Mouse (Mus musculus) c-Kit-positive CD71-negative TER-119-negative erythroid progenitor cells, embryonic 14.5 days (primary cell): Measurements from ENCODE around the gene B3galt5.

Experiments used
- DNase-seq: peaks from one replicate; pipeline ENCODE4 v3.0.0-alpha.2; 2013; ENCODE audit warnings: low read depth

Gene B3galt5

DNA sequence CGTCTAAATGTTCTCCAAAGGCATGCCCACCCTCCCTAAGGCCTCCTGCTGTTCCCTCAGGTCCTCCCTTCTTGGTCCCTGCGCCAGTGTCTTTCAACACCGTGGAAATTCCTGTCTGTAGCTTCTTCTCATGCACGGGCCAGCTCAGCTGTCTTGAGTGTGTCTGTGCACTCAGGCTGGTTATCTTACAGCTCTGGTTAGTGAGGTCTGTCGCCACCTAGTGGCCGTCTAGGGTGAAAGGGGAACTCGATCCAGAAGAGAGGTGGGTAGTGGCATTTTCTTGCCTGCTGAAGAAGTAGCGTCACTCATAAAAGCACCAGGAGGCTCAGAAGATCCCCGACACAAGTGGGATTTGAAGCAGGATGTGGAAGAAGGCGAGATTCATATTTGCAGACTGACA, 109.5 kb downstream of the B3galt5 start:
- DNase-seq: peak; percentile 81

DNA sequence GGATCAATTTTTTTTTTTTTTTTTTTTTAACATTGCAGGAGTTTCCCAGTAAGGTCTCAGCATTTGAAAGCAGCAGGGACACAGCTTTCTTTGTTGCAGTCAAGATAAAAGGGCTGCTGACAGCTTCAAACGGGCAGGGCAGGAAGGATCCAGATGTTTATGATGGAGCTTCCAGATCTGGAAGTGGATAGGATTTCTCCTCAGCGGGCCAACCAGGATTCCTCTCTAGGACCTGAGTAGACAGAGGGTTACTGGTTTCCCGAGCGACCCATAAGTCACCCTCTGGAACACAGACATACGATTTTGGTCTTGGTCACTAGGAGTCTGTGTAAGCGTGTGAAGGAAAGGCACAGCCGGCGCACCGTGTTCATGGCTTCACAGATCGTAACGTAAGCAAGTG, 112.5 kb downstream of the B3galt5 start:
- no peak for DNase-seq

DNA sequence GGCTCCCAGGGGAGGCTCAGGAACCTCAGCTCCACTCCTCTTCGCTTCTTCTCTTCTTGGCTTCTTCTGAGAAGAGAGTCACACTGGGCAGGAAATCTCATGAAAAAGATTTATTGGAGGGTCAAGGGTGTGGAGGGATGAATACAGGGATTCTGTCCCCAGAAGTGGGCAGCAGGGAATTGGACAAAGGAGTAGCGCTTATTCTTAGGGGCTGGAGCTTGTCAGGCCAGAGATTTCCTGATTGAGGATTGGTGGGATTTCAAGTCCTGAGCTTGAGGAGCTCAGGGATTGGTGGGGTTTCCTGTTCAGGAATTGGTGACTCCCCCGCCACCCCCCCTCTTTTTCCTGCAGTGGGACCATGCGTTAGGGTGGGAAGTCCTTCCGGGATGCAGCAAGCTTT, 113.2 kb downstream of the B3galt5 start:
- no peak for DNase-seq

DNA sequence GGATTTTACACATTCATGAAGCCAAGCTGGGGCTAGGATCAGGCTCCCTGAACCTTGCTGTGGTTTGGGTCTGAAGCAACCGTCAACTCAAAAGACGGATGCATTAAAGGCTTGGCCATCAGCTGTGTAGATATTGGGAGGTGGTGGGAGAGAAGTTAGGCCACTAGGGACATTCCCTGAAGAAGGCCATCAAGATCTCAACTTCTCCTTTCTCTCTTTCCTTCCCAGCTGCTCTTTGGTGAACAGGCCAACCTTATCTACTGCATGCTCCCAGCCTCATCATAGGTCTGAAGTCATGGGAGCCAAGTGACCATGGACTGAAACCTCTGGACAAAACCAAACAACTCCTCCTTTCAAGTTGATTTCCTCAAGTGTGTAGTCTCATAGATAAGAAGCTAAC, 115.9 kb downstream of the B3galt5 start:
- DNase-seq: no peak

DNA sequence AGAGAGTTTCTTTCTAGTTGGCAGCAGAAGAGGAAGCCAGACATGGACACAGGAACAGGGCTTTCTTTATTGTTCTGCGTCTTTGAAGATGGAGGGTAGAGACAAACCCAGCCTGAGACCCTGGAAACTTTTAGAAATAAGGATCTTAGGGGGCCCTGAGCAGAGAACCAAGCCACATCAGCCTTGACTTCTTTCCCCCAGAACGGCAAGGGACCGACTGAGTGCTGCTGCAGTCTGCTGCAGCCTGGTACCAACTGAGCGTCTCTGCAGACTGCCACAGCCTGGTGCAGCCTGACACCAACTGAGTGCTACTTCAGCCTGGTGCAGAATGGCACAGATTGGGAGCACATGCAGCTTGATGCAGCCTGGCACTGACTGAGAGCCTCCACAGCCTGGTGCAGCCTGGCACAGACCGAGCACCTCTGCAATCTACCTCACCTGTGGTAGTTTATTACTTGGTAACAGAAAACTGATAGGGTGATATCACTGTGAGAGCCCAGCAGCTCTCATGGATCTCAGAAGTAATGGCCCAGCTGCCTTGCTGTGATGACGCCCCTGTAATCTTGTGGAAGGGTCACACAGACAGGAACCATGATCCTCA, 117.8 kb downstream of the B3galt5 start:
- DNase-seq: no peak

DNA sequence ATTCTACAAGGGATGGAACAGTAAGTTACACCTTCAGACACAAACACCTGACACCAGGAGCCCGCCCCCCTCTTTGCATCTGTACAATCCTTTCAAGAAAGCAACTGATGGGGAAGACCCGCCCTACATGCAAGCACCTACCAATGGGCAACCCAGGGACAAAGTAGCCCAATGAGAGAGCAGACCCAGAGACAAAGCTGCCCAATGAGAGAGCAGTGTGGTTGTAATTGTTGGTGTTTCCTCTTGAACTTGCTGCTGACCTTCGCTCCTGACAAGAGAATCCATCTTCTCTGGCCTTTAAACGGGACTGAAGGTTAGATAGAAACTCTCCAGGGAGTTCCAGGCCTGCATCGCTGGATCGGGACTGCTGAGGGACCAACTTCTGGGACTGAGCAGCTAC, 118.4 kb downstream of the B3galt5 start:
- no peak for DNase-seq

DNA sequence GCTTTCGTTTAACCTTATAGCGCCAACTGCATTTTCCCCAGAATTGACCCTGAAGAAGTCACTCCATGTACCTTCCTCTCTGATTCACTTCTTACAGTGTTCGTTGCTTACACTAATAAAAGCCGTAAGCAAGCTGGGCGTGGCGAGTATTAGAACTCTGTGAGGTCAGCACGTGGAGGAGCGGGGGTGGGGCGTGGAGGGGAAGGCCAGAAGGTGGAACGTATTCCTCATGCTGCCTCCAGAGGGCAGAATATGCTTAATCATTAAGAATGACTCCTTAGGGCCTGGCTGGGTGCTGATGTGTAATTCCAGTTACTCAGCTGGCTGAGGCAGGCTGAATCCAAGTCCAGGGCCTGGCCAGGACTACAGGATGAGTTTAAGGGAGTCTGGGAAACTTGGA, 122.3 kb downstream of the B3galt5 start:
- DNase-seq: peak; percentile 73

DNA sequence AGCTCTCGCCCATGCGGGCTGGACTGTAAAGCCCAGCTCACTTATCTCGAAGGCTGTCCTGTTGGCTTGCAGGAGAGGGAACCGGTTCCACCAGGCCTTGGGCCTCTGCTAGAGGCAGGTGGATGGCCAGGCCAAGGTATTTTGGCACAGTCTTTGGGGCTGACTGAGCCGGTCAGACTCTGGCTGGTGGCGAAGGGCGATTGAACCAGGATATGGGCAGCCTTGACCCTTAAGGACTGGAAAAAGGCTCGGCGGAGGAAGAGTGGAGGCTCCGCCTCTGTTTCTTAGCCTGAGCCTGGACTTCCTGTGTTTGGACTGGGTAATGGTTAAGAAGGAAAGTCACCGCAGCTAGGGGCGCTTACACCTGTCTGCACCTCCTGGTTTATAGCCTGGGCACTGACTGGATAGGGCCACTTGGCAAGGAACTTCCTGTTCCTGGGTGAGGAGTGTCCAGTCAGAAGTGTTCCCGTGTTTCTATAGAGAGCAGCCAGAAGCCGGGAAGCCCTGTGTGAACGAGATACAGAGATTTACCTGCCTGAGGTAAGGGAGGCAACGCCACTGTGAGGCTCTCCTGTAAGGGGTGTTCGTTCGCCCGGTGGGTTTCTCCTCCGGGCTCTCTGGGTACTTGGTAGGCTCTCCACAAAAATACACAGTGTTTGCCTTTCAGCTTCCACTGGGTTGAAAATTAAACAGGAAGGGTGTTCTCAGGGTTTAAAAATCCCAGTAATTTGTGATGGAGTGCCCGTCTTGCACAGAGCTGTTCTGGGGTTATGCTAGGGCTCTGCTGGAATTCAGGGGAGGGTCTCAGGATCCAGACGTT, 125.9 kb downstream of the B3galt5 start:
- no peak for DNase-seq

DNA sequence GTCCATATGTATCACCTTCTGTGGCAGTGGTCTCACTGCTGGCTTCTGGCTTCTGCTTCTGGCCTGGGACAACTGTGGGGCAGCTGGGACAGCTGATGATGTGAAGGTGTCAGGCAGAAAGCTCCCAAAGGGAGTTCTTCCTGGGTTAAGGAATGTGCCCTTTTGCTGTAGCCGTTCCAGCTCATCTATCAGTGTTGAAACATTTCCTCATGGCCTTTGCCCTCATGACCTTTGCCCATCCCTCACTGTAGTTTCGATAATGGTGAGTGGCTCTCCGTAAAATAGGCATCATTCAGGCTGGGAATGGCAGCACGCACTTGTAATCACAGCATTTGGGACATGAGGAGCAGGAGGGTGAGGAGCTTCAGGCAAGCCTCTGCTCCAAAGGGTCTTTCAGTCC, 127.3 kb downstream of the B3galt5 start:
- DNase-seq: no peak

DNA sequence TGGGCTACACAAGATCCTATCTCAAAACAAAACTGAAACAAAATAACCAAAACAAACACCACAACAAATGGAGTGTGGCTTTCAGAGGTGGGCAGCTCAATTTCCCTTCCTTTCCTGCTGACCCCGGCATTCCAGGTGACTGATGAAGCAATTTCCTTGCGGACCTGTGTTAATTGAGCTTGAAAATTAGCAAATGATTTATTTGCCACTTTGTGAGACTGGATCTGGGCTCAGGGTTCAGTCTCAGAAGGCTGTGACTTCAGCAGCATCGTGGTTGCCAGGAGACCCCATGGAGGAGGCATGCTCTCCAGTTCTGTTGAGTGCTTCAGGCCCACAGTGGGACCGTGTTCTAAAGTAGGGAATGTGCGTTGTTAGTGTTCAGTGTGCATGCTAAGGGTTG, 127.7 kb downstream of the B3galt5 start:
- no peak for DNase-seq

DNA sequence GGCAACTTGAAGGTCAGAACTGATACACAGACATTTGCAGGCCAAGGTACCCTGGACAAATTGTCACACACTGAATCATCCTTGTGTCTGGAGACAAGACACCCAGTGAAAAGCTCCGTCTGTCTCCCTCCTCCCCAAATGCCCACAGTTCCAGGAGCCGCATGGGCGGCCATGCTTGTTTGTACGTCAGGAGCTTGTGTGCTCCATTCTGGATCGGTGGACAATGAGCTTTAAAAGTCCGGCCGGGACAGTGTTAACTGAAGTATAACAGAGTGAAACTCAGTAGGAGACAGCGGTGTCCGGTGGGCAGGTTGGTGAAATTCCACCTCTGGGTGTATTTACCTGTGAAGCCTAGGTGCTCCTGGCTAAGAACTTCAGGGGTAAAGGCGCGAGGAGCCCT, 129.3 kb downstream of the B3galt5 start:
- no peak for DNase-seq
